Mouse (Mus musculus) liver, adult 2 months (tissue): Measurements from ENCODE around the gene Zfp526.

Experiments used
- CTCF ChIP-seq: fragments of 200-500 bp; IDR thresholded peaks from 2 replicates; pipeline ENCODE4 v1.5.1; 2011; ENCODE audit warnings: low read depth, low read length, control low read depth
- POLR2A ChIP-seq: fragments of 200-500 bp; IDR thresholded peaks from 2 replicates; pipeline ENCODE4 v1.6.1; 2011; ENCODE audit warnings: low read length, control low read depth; ENCODE audit not compliant: insufficient read depth; ENCODE audit errors: extremely low read depth

- TF ChIP-seq CTCF (no peak), POLR2A (no peak)
Measured at GRCm38 (mm10) chr7:25206094-25206830, 15.0 kb upstream of the Zfp526 start.
